Comparison of ENCODE assay signal across 9 mouse cellular contexts in the genomic region with DNA sequence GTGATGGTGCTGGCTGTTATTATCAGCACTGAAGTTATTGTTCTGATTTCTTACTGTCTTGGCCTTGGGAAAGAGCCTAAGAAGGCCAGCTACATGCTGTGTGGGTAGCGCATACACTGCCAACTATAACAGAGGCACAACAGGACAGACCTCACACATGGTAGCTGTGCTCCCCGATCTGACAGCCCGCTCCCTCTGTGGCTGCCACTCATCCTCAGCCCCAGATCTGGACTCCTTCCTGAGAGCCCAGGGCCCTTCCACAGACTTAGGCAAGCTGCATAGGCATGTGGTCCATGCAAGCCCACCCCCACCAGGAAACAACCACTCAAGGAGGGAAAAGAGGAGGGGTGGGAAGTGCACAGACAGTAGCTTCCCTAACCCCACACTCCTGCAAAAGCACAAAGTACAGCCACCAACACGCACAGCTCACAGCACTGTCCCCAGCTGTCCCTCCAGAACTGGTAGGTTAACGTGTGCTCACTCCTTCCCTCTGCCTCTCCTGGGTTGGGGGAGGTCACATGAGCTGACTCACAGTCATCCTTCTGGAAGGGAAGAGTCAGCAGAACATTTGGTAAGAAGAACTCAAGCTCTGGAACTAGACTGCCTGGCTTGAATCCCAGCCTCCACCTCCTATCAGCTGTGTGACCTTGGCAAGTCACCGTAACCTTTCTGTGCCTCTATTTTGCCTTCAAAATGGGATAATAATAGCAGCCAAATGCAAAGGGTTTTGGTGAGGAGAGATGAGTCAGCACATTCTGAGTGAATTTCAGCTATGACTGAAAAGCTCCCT.
DNase-seq lines count a peak whose midpoint lies in the region; ATAC-seq lines count a peak whose summit lies in the region.
"Had no signal": no experiment of that assay in that cellular context is flagged by ENCODE, and none has a peak within 500 bp of the region (broad histone marks: within the 10 kb centered on the region; RNA-seq: fewer than 3 reads in every experiment).

No protein-coding gene starts in this region.

- no peaks in the 10 kb centered on the region for H3K27me3 ChIP-seq in forebrain, embryonic 16.5 days (replicated peaks; ENCODE audit: control insufficient read depth, insufficient read depth, low read length)
- no peaks in the 10 kb centered on the region for H3K27me3 ChIP-seq in forebrain, embryonic 13.5 days
- no peaks in the 10 kb centered on the region for H3K27me3 ChIP-seq in lung, embryonic 16.5 days (ENCODE audit: control insufficient read depth, insufficient read depth, low read depth, low read length)
- H3K27me3 ChIP-seq in embryonic facial prominence, embryonic 10.5 days (replicated peaks; ENCODE audit: low read depth, poor library complexity, severe bottlenecking), result no peaks in the 10 kb centered on the region
- H3K27me3 ChIP-seq: embryonic facial prominence, embryonic 15.5 days had no signal

- H3K9ac ChIP-seq in forebrain, embryonic 16.5 days (replicated peaks; ENCODE audit: low read depth, low read length), result no peak overlapping the region
- H3K9ac ChIP-seq in forebrain, embryonic 13.5 days, result no peak overlapping the region
- no peak overlapping the region for H3K9ac ChIP-seq in lung, embryonic 16.5 days (ENCODE audit: low read length)
- H3K9ac ChIP-seq: embryonic facial prominence, embryonic 15.5 days had no signal

- no peak overlapping the region for H3K27ac ChIP-seq in forebrain, embryonic 16.5 days (ENCODE audit: low read length)
- no peak overlapping the region for H3K27ac ChIP-seq in forebrain, embryonic 13.5 days
- H3K27ac ChIP-seq in lung, embryonic 16.5 days (ENCODE audit: low read length), result no peak overlapping the region
- peak overlapping the region; percentile 35 for H3K27ac ChIP-seq in embryonic facial prominence, embryonic 10.5 days (replicated peaks)
- H3K27ac ChIP-seq: embryonic facial prominence, embryonic 15.5 days had no signal

- H3K36me3 ChIP-seq in forebrain, embryonic 16.5 days (ENCODE audit: control insufficient read depth, insufficient read depth), result no peaks in the 10 kb centered on the region
- no peaks in the 10 kb centered on the region for H3K36me3 ChIP-seq in forebrain, embryonic 13.5 days (ENCODE audit: poor library complexity, severe bottlenecking)
- H3K36me3 ChIP-seq in lung, embryonic 16.5 days (ENCODE audit: control insufficient read depth, insufficient read depth, low read length), result no peaks in the 10 kb centered on the region
- peaks cover 8% of the 10 kb centered on the region for H3K36me3 ChIP-seq in embryonic facial prominence, embryonic 10.5 days (replicated peaks)
- H3K36me3 ChIP-seq: embryonic facial prominence, embryonic 15.5 days had no signal

- no peak for DNase-seq in lung, postnatal 25 days (ENCODE audit: low spot score)
- no peak for DNase-seq in embryonic facial prominence, embryonic 10.5 days (ENCODE audit: low spot score)
- DNase-seq in spleen, adult 12 weeks (ENCODE audit: low spot score), result no peak
- no peak for DNase-seq in kidney, adult 11 months

- 59% methylated on average over 6 of the region's 6 CpGs for WGBS in forebrain, embryonic 16.5 days
- 55% methylated on average over 6 of the region's 6 CpGs for WGBS in forebrain, embryonic 13.5 days
- 57% methylated on average over 6 of the region's 6 CpGs for WGBS in lung, embryonic 16.5 days
- 68% methylated on average over 6 of the region's 6 CpGs for WGBS in embryonic facial prominence, embryonic 10.5 days

- peaks cover 35% of the 10 kb centered on the region for H3K4me1 ChIP-seq in forebrain, embryonic 16.5 days (replicated peaks; ENCODE audit: control insufficient read depth, insufficient read depth, low read length)
- H3K4me1 ChIP-seq in forebrain, embryonic 13.5 days, result peaks cover 25% of the 10 kb centered on the region
- H3K4me1 ChIP-seq in lung, embryonic 16.5 days (replicated peaks; ENCODE audit: control insufficient read depth, insufficient read depth, low read length), result no peaks in the 10 kb centered on the region
- H3K4me1 ChIP-seq in embryonic facial prominence, embryonic 10.5 days, result peaks cover 44% of the 10 kb centered on the region

- H3K4me2 ChIP-seq in forebrain, embryonic 16.5 days (ENCODE audit: low read length), result no peak overlapping the region
- H3K4me2 ChIP-seq in forebrain, embryonic 13.5 days, result no peak overlapping the region
- no peak overlapping the region for H3K4me2 ChIP-seq in lung, embryonic 16.5 days (ENCODE audit: low read depth, low read length)
- H3K4me2 ChIP-seq: embryonic facial prominence, embryonic 15.5 days had no signal

- peak; percentile 16; the same call in 1 of the 2 replicates for ATAC-seq in forebrain, embryonic 16.5 days
- no peak for ATAC-seq in forebrain, embryonic 13.5 days
- peak; percentile 32; the same call in 1 of the 2 replicates for ATAC-seq in lung, embryonic 16.5 days (ENCODE audit: low read depth)
- ATAC-seq in monocyte, adult 5-6 weeks (replicated peaks; ENCODE audit: insufficient number of reproducible peaks, low FRiP score, low TSS enrichment, poor library complexity, severe bottlenecking), result peak; percentile 32; the same call in 1 of the 2 replicates

- no peaks in the 10 kb centered on the region for H3K9me3 ChIP-seq in forebrain, embryonic 16.5 days (ENCODE audit: control insufficient read depth, low read length)
- H3K9me3 ChIP-seq in forebrain, embryonic 13.5 days (replicated peaks), result no peaks in the 10 kb centered on the region
- no peaks in the 10 kb centered on the region for H3K9me3 ChIP-seq in lung, embryonic 16.5 days (ENCODE audit: control insufficient read depth, low read length)
- 0 out of 2 replicates have a peak, but pooled peaks cover 3% of the 10 kb centered on the region for H3K9me3 ChIP-seq in embryonic facial prominence, embryonic 10.5 days
- H3K9me3 ChIP-seq: embryonic facial prominence, embryonic 15.5 days had no signal

- no peak overlapping the region for H3K4me3 ChIP-seq in forebrain, embryonic 16.5 days (replicated peaks; ENCODE audit: low read length)
- H3K4me3 ChIP-seq in forebrain, embryonic 13.5 days, result no peak overlapping the region
- no peak overlapping the region for H3K4me3 ChIP-seq in lung, embryonic 16.5 days (ENCODE audit: low read length)
- H3K4me3 ChIP-seq in embryonic facial prominence, embryonic 10.5 days, result no peak overlapping the region
- H3K4me3 ChIP-seq: embryonic facial prominence, embryonic 15.5 days had no signal
